Mouse (Mus musculus): Measurements from ENCODE around the gene Ctnna3. TPM values are rescaled to one million over a fixed set of nuclear protein-coding genes. Genes with fewer than 3 reads are reported as not detected.

The Ctnna3 gene
- polyA plus RNA-seq, 2 experiments = 0.78 to 0.89 TPM

DNA sequence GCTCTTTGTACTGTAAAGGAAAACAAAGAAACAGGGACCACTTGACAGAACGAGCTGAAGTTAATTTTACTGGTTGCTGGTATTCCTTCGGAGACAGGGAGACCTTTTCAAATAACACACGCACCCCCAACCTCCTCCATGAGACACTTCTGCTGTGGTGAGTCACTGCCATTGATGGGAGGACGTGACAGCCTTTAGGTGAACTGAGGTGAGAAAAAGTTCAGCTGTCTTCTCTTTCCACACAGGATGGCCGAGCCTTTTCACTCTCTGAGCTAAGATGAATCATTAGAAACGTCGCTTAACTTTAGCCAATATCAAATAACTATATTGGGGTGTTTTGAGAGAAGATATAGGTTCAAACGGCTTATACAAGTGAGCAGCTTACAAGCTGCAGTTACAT is 102.5 kb downstream of the Ctnna3 start:
- Histone ChIP-seq H3K27ac (replicated peaks; ENCODE audit: low read depth, low read length) (no peak overlapping the region), H3K4me3 (replicated peaks; ENCODE audit: low read length) (no peak overlapping the region), H3K9me3 (ENCODE audit: control insufficient read depth, low read length) (no peaks in the 10 kb centered on the region), H3K27me3 (ENCODE audit: control insufficient read depth, insufficient read depth, low read length) (no peaks in the 10 kb centered on the region), H3K36me3 (ENCODE audit: control insufficient read depth, insufficient read depth, low read length) (no peaks in the 10 kb centered on the region), H3K4me2 (replicated peaks; ENCODE audit: low read depth, low read length, severe bottlenecking) (no peak overlapping the region), H3K4me1 (ENCODE audit: control insufficient read depth, insufficient read depth, low read length) (no peaks in the 10 kb centered on the region), H3K9ac (ENCODE audit: low read depth, low read length, severe bottlenecking) (no peak overlapping the region)
- 74% methylated on average over 8 of the region's 8 CpGs for WGBS
- TF ChIP-seq POLR2A (IDR thresholded peaks at IDR 0.05; ENCODE audit: borderline replicate concordance, extremely low read depth, insufficient read depth, insufficient read length) = no peak
- DNase-seq (ENCODE audit: low spot score) (no peak), ATAC-seq (ENCODE audit: low FRiP score, low read depth) (no peak)

DNA sequence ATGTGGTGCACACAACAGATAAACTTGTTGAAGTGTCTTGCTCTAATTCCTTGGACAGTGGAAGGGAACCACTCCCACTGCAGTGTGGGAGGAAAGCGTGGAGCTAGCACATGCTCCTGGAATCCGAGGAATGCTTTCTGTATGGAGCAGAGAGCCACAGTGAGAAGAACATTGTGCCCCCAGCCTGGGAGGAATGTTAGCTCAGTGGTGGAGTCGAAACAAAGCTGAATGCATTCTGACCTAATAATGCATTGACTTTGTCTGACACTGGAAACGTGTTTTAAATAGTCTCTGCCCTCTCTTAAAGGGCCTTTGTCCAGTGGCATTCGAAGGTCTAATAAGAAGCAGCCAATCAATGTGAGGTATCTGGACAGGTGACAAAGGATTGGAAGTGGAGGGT is 111.9 kb downstream of the Ctnna3 start:
- H3K27ac ChIP-seq (replicated peaks; ENCODE audit: low read depth, low read length) = peak overlapping the region; percentile 30
- 5% methylated on average over 5 of the region's 5 CpGs for WGBS
- ATAC-seq (ENCODE audit: low FRiP score, low read depth) = peak; percentile 86
- no peak for TF ChIP-seq POLR2A (IDR thresholded peaks at IDR 0.05; ENCODE audit: borderline replicate concordance, extremely low read depth, insufficient read depth, insufficient read length)
- DNase-seq (ENCODE audit: low spot score) = peak; percentile 65
- H3K4me3 ChIP-seq (replicated peaks; ENCODE audit: low read length) = no peak overlapping the region
- H3K36me3 ChIP-seq (ENCODE audit: control insufficient read depth, insufficient read depth, low read length) = no peaks in the 10 kb centered on the region
- no peaks in the 10 kb centered on the region for H3K27me3 ChIP-seq (ENCODE audit: control insufficient read depth, insufficient read depth, low read length)
- H3K9ac ChIP-seq (ENCODE audit: low read depth, low read length, severe bottlenecking) = no peak overlapping the region
- H3K4me2 ChIP-seq (replicated peaks; ENCODE audit: low read depth, low read length, severe bottlenecking) = no peak overlapping the region; the same call in 1 of the 2 replicates
- H3K4me1 ChIP-seq (ENCODE audit: control insufficient read depth, insufficient read depth, low read length) = peaks cover 16% of the 10 kb centered on the region
- no peaks in the 10 kb centered on the region for H3K9me3 ChIP-seq (ENCODE audit: control insufficient read depth, low read length)

DNA sequence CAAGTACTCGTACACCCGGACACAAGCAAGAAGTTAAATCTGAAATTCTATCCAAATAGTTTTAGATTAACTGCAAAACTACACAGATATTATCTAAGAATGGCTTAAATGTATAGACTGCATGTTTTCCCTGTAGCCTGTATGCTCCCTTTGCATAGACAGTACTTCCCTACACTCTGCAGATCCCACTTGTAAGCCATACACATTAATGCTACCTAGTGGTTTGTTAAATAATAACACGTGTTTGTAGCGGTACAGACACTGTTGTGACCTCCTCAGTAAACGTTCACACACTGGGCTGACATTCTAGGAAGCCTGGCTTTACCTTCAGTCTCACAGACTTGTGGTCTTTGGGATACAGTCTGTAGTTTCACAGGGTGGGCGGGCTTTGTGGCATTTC is 112.6 kb downstream of the Ctnna3 start:
- no peak for TF ChIP-seq POLR2A (IDR thresholded peaks at IDR 0.05; ENCODE audit: borderline replicate concordance, extremely low read depth, insufficient read depth, insufficient read length)
- H3K27me3 ChIP-seq (ENCODE audit: control insufficient read depth, insufficient read depth, low read length) = no peaks in the 10 kb centered on the region
- no peak overlapping the region; the same call in 1 of the 2 replicates for H3K4me2 ChIP-seq (replicated peaks; ENCODE audit: low read depth, low read length, severe bottlenecking)
- H3K27ac ChIP-seq (replicated peaks; ENCODE audit: low read depth, low read length) = peak overlapping the region; percentile 30
- no peak; the same call in 1 of the 2 replicates for ATAC-seq (ENCODE audit: low FRiP score, low read depth)
- no peak overlapping the region for H3K9ac ChIP-seq (ENCODE audit: low read depth, low read length, severe bottlenecking)
- DNase-seq (ENCODE audit: low spot score) = no peak
- no peaks in the 10 kb centered on the region for H3K36me3 ChIP-seq (ENCODE audit: control insufficient read depth, insufficient read depth, low read length)
- H3K4me1 ChIP-seq (ENCODE audit: control insufficient read depth, insufficient read depth, low read length) = peaks cover 16% of the 10 kb centered on the region
- H3K9me3 ChIP-seq (ENCODE audit: control insufficient read depth, low read length) = no peaks in the 10 kb centered on the region
- no peak overlapping the region for H3K4me3 ChIP-seq (replicated peaks; ENCODE audit: low read length)
- 33% methylated on average over 6 of the region's 6 CpGs for WGBS

DNA sequence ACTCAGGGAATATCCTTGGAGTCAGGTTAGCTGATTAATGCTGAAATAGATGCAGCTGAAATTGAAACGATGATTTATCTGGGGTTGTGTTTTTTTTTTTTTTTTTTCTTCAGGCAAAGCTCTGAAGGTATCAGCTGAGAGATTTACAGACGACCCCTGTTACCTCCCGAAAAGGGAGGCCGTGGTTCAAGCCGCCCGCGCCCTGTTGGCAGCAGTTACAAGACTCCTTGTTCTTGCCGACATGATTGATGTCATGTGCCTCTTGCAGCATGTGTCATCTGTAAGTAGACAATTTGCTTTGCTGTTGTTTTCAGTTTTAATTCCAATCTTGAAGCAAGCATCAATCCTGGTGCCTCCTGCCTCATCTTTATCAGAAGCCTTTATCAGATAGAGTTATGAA is 136.8 kb downstream of the Ctnna3 start:
- no peak overlapping the region for H3K4me3 ChIP-seq (replicated peaks; ENCODE audit: low read length)
- ATAC-seq (ENCODE audit: low FRiP score, low read depth) = no peak
- H3K4me1 ChIP-seq (ENCODE audit: control insufficient read depth, insufficient read depth, low read length) = no peaks in the 10 kb centered on the region
- 69% methylated on average over 8 of the region's 8 CpGs for WGBS
- no peak for DNase-seq (ENCODE audit: low spot score)
- H3K27ac ChIP-seq (replicated peaks; ENCODE audit: low read depth, low read length) = no peak overlapping the region
- no peaks in the 10 kb centered on the region for H3K27me3 ChIP-seq (ENCODE audit: control insufficient read depth, insufficient read depth, low read length)
- no peak for TF ChIP-seq POLR2A (IDR thresholded peaks at IDR 0.05; ENCODE audit: borderline replicate concordance, extremely low read depth, insufficient read depth, insufficient read length)
- no peak overlapping the region for H3K4me2 ChIP-seq (replicated peaks; ENCODE audit: low read depth, low read length, severe bottlenecking)
- no peaks in the 10 kb centered on the region for H3K9me3 ChIP-seq (ENCODE audit: control insufficient read depth, low read length)
- H3K9ac ChIP-seq (ENCODE audit: low read depth, low read length, severe bottlenecking) = no peak overlapping the region
- H3K36me3 ChIP-seq (ENCODE audit: control insufficient read depth, insufficient read depth, low read length) = no peaks in the 10 kb centered on the region

DNA sequence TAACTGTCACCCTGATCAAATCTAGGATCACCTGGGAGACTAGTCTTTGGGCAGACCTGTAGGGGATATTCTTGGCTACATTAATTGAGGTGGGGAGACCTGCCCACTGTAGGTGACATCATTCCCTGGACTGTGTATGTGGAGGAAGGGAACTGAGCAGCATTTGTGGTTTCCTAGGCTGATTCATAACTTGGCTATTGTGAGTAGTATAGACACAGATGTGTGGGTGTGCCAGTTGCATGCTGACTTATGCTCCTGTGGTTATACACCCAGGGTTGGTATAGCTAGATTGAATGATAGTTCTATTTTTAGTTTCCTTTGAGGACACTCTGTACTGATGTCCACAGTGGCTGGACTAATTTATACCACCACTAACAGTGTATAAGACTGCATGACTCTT is 141.7 kb downstream of the Ctnna3 start:
- H3K4me1 ChIP-seq (ENCODE audit: control insufficient read depth, insufficient read depth, low read length) = no peaks in the 10 kb centered on the region
- ATAC-seq (ENCODE audit: low FRiP score, low read depth) = no peak

DNA sequence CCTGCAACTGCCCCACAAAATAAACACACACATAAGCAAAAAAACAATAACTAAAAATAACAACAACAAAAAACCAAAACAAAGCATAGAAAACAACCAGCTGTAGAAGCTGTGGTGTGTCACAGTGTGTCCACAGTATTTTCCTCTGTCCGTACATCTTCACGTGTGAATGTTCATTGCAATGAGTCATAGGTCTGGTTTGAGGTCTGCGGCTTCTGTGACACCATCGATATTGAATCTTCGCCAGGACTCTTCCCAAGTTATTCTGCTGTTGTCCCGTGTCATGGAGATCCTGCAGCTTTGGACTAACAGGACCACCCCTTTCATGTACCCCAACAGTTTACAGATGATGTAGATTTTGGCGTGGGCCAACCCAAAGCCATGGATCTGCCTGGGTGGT is 143.0 kb downstream of the Ctnna3 start:
- no peak overlapping the region for H3K4me2 ChIP-seq (replicated peaks; ENCODE audit: low read depth, low read length, severe bottlenecking)

More for the DNA sequence above, 141.7 kb downstream of the Ctnna3 start:
- H3K4me3 ChIP-seq (replicated peaks; ENCODE audit: low read length) = no peak overlapping the region
- H3K4me2 ChIP-seq (replicated peaks; ENCODE audit: low read depth, low read length, severe bottlenecking) = no peak overlapping the region
- no peaks in the 10 kb centered on the region for H3K27me3 ChIP-seq (ENCODE audit: control insufficient read depth, insufficient read depth, low read length)
- no peak for TF ChIP-seq POLR2A (IDR thresholded peaks at IDR 0.05; ENCODE audit: borderline replicate concordance, extremely low read depth, insufficient read depth, insufficient read length)
- DNase-seq (ENCODE audit: low spot score) = no peak
- no peak overlapping the region for H3K27ac ChIP-seq (replicated peaks; ENCODE audit: low read depth, low read length)
- H3K9ac ChIP-seq (ENCODE audit: low read depth, low read length, severe bottlenecking) = no peak overlapping the region
- H3K36me3 ChIP-seq (ENCODE audit: control insufficient read depth, insufficient read depth, low read length) = no peaks in the 10 kb centered on the region
- H3K9me3 ChIP-seq (ENCODE audit: control insufficient read depth, low read length) = no peaks in the 10 kb centered on the region

More for the DNA sequence above, 143.0 kb downstream of the Ctnna3 start:
- Histone ChIP-seq H3K9me3 (ENCODE audit: control insufficient read depth, low read length) (no peaks in the 10 kb centered on the region), H3K27ac (replicated peaks; ENCODE audit: low read depth, low read length) (no peak overlapping the region), H3K4me3 (replicated peaks; ENCODE audit: low read length) (no peak overlapping the region), H3K36me3 (ENCODE audit: control insufficient read depth, insufficient read depth, low read length) (no peaks in the 10 kb centered on the region), H3K9ac (ENCODE audit: low read depth, low read length, severe bottlenecking) (no peak overlapping the region), H3K4me1 (ENCODE audit: control insufficient read depth, insufficient read depth, low read length) (no peaks in the 10 kb centered on the region), H3K27me3 (ENCODE audit: control insufficient read depth, insufficient read depth, low read length) (no peaks in the 10 kb centered on the region)
- no peak for TF ChIP-seq POLR2A (IDR thresholded peaks at IDR 0.05; ENCODE audit: borderline replicate concordance, extremely low read depth, insufficient read depth, insufficient read length)
- WGBS = 88% methylated on average over 7 of the region's 7 CpGs
- ATAC-seq (ENCODE audit: low FRiP score, low read depth) (no peak), DNase-seq (ENCODE audit: low spot score) (no peak)
